Mouse (Mus musculus) megakaryocyte, embryonic 14.5 days (primary cell): Measurements from ENCODE around the gene Creg1. TPM values are rescaled to one million over a fixed set of nuclear protein-coding genes. Genes with fewer than 3 reads are reported as not detected.

ENCODE experiments used
- H3K27me3 ChIP-seq: replicated peaks from 2 replicates; pipeline ENCODE3; 2012; ENCODE audit warnings: inconsistent platforms
- H3K36me3 ChIP-seq: replicated peaks from 2 replicates; pipeline ENCODE3; 2012; ENCODE audit warnings: low read length, inconsistent platforms, mixed read lengths
- H3K4me1 ChIP-seq: 2 replicates; pipeline ENCODE4 v1.6.1; 2012; ENCODE audit warnings: inconsistent platforms
- H3K4me3 ChIP-seq: replicated peaks from 2 replicates; pipeline ENCODE3; 2012; ENCODE audit warnings: moderate library complexity, mild to moderate bottlenecking, inconsistent platforms
- H3K9me3 ChIP-seq: 2 replicates; pipeline ENCODE4 v1.6.1; 2012; ENCODE audit warnings: inconsistent platforms
- FLI1 ChIP-seq: IDR thresholded peaks from 2 replicates; pipeline ENCODE4 v1.6.1; 2012; ENCODE audit warnings: low read length, inconsistent platforms, mixed read lengths
- GATA1 ChIP-seq: IDR thresholded peaks from 3 replicates; pipeline ENCODE4 v1.6.1; 2012; ENCODE audit warnings: mixed read lengths, low read length, inconsistent platforms, borderline replicate concordance
- polyA plus RNA-seq: library from polyadenylated mRNA; stranded (reverse); fragments of >175 nt; gene quantifications from 2 replicates; pipeline ENCODE4 v1.2.3, GENCODE M21; 2012; ENCODE audit warnings: low replicate concordance; ENCODE audit not compliant: insufficient read depth

The Creg1 gene
- polyA plus RNA-seq, 1 experiment = 254 TPM

GRCm38 (mm10) chr1:165781426-165781825 is 17.9 kb downstream of the Creg1 start:
- peaks cover 20% of the 10 kb centered on the region for H3K4me1 ChIP-seq
- no peak for TF ChIP-seq FLI1
- no peak for TF ChIP-seq GATA1
- no peak overlapping the region for H3K4me3 ChIP-seq
- H3K9me3 ChIP-seq = no peaks in the 10 kb centered on the region
- no peaks in the 10 kb centered on the region for H3K36me3 ChIP-seq
- H3K27me3 ChIP-seq = peaks cover 7% of the 10 kb centered on the region

- H3K27me3 ChIP-seq = peaks cover 7% of the 10 kb centered on the region
- H3K4me3 ChIP-seq = no peak overlapping the region
- H3K9me3 ChIP-seq = no peaks in the 10 kb centered on the region
- H3K4me1 ChIP-seq = peaks cover 18% of the 10 kb centered on the region
- H3K36me3 ChIP-seq = no peaks in the 10 kb centered on the region
- no peak for TF ChIP-seq FLI1
- TF ChIP-seq GATA1 = no peak
Measured at GRCm38 (mm10) chr1:165781911-165782310, 18.4 kb downstream of the Creg1 start.

- no peak overlapping the region for H3K4me3 ChIP-seq
- peaks cover 28% of the 10 kb centered on the region for H3K27me3 ChIP-seq
- H3K4me1 ChIP-seq = peaks cover 7% of the 10 kb centered on the region; the same call in 1 of the 2 replicates
- no peaks in the 10 kb centered on the region for H3K9me3 ChIP-seq
- TF ChIP-seq FLI1 (no peak), GATA1 (no peak)
- no peaks in the 10 kb centered on the region for H3K36me3 ChIP-seq
Measured at GRCm38 (mm10) chr1:165786296-165786695, 22.8 kb downstream of the Creg1 start.

- no peak for TF ChIP-seq GATA1
- no peak for TF ChIP-seq FLI1
- Histone ChIP-seq H3K9me3 (no peaks in the 10 kb centered on the region), H3K27me3 (peaks cover 31% of the 10 kb centered on the region), H3K4me1 (no peaks in the 10 kb centered on the region), H3K4me3 (no peak within 1 kb of the TSS), H3K36me3 (no peaks in the 10 kb centered on the region)
Measured at GRCm38 (mm10) chr1:165788511-165788910, 25.0 kb downstream of the Creg1 start, which contains the start of gene Cd247. Gene Cd247 (plus strand): TSS chr1:165788681.

GRCm38 (mm10) chr1:165789066-165789660 is 25.6 kb downstream of the Creg1 start:
- Histone ChIP-seq H3K4me1 (no peaks in the 10 kb centered on the region), H3K9me3 (no peaks in the 10 kb centered on the region), H3K36me3 (no peaks in the 10 kb centered on the region), H3K27me3 (peaks cover 36% of the 10 kb centered on the region), H3K4me3 (no peak overlapping the region)
- TF ChIP-seq GATA1 = no peak
- no peak for TF ChIP-seq FLI1

GRCm38 (mm10) chr1:165789963-165790362 is 26.4 kb downstream of the Creg1 start:
- Histone ChIP-seq H3K36me3 (no peaks in the 10 kb centered on the region), H3K27me3 (peaks cover 34% of the 10 kb centered on the region), H3K4me3 (no peak overlapping the region), H3K4me1 (no peaks in the 10 kb centered on the region), H3K9me3 (no peaks in the 10 kb centered on the region)
- no peak for TF ChIP-seq GATA1
- no peak for TF ChIP-seq FLI1

- no peaks in the 10 kb centered on the region for H3K9me3 ChIP-seq
- no peaks in the 10 kb centered on the region for H3K4me1 ChIP-seq
- H3K4me3 ChIP-seq = no peak overlapping the region
- no peaks in the 10 kb centered on the region for H3K36me3 ChIP-seq
- peaks cover 38% of the 10 kb centered on the region for H3K27me3 ChIP-seq
- no peak for TF ChIP-seq FLI1
- no peak for TF ChIP-seq GATA1
Measured at GRCm38 (mm10) chr1:165790461-165791210, 27.1 kb downstream of the Creg1 start.

- TF ChIP-seq GATA1 (no peak), FLI1 (no peak)
- Histone ChIP-seq H3K4me3 (no peak overlapping the region), H3K9me3 (no peaks in the 10 kb centered on the region), H3K4me1 (no peaks in the 10 kb centered on the region), H3K27me3 (peaks cover 42% of the 10 kb centered on the region), H3K36me3 (no peaks in the 10 kb centered on the region)
Measured at GRCm38 (mm10) chr1:165791411-165791810, 27.9 kb downstream of the Creg1 start.

GRCm38 (mm10) chr1:165801709-165802310 is 38.3 kb downstream of the Creg1 start:
- H3K36me3 ChIP-seq = no peaks in the 10 kb centered on the region
- TF ChIP-seq GATA1 (no peak), FLI1 (no peak)
- no peaks in the 10 kb centered on the region for H3K4me1 ChIP-seq
- no peak overlapping the region for H3K4me3 ChIP-seq
- H3K27me3 ChIP-seq = peaks cover 29% of the 10 kb centered on the region
- H3K9me3 ChIP-seq = peaks cover 5% of the 10 kb centered on the region; the same call in 1 of the 2 replicates

- Histone ChIP-seq H3K4me1 (no peaks in the 10 kb centered on the region; the same call in 1 of the 2 replicates), H3K36me3 (no peaks in the 10 kb centered on the region), H3K27me3 (peaks cover 33% of the 10 kb centered on the region), H3K9me3 (peaks cover 5% of the 10 kb centered on the region; the same call in 1 of the 2 replicates), H3K4me3 (no peak overlapping the region)
- TF ChIP-seq GATA1 (no peak), FLI1 (no peak)
Measured at GRCm38 (mm10) chr1:165803107-165803506, 39.6 kb downstream of the Creg1 start.
